Mouse (Mus musculus) G1E (cell line): ENCODE measurements at regions not wholly inside any gene's neighbourhood (a gene's known extent, or its start where the extent isn't known, plus 50 kb on each side); places are given as distances from the start of the nearest gene placed in this dataset.

ENCODE experiments used
- CTCF ChIP-seq: IDR thresholded peaks from 2 replicates; pipeline ENCODE4 v1.5.1; 2012; ENCODE audit warnings: low read depth, low read length, inconsistent platforms, mixed read lengths
- POLR2AphosphoS5 ChIP-seq: IDR thresholded peaks from 2 replicates; pipeline ENCODE4 v1.6.1; 2012; ENCODE audit warnings: low read depth, low read length, inconsistent platforms; ENCODE audit not compliant: insufficient replicate concordance
- TAL1 ChIP-seq: conservative IDR thresholded peaks from 2 replicates; pipeline ENCODE4 v1.6.1; 2012; ENCODE audit warnings: low read depth, low read length, inconsistent platforms, mixed read lengths

DNA sequence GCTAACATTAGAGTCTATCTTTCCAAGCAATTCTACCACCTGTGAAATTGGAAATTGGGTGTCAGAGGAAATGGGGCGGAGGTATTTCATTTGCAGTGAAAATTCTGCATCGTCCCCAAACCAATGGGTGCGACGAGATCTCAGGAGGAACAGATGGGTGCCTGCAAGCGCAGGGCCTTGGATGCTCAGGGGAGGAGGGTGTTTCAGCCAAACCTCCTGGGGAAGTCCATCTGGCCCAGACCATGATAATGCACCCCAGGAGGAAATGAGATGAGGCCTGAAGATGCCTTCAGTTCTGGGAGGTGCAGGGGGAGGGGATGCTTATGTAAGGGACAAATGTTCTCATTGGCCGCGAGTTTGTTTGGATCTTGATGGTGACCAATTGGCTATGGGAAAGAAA, 205.9 kb upstream of the Dynlrb2 start:
- TF ChIP-seq CTCF: no peak
- TF ChIP-seq POLR2AphosphoS5: no peak
- no peak for TF ChIP-seq TAL1
